Mouse (Mus musculus): ENCODE measurements around the gene Rpl11. TPM values are rescaled to one million over a fixed set of nuclear protein-coding genes. Genes with fewer than 3 reads are reported as not detected.
A peak's percentile ranks its signal among the peaks of the same experiment; 100 is the strongest.

Rpl11 gene
- polyA plus RNA-seq, 1 experiment from 2014 or later, result 313 TPM

DNA sequence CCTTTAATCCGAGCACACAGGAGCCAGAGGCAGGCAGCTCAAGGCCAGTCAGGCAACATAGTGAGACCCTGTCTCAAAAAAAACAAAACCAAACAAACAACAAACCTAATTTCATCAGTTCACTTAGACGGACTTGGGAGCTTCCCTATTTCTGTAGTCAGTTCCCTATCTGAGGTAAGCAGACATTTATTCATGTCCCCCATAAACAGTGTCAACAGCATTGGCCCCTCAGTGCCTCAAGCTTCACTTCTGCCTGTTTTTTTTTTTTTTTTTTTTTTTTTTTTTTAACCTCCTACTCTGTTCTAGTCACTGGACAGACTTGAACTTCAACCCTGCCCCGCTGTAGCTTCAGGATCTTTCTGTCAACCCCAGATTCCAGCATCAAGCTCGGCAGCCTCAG is 18.1 kb downstream of the Rpl11 start:
- Histone ChIP-seq H3K4me1 (replicated peaks) (peaks cover 13% of the 10 kb centered on the region), H3K9ac (no peak overlapping the region), H3K36me3 (peaks cover 5% of the 10 kb centered on the region; the same call in 1 of the 2 replicates), H3K27me3 (no peaks in the 10 kb centered on the region), H3K4me3 (no peak overlapping the region), H3K4me2 (no peak overlapping the region), H3K27ac (replicated peaks) (no peak overlapping the region), H3K9me3 (no peaks in the 10 kb centered on the region)
- no peak for ATAC-seq (ENCODE audit: low read depth)
- 88% methylated on average over 4 of the region's 4 CpGs for WGBS

- no peak for ATAC-seq (ENCODE audit: low read depth)
- H3K27me3 ChIP-seq, result no peaks in the 10 kb centered on the region
- WGBS, result 75% methylated on average over 1 of the region's 1 CpGs
Observed at GRCm38 (mm10) chr4:136033231-136033630, 20.0 kb downstream of the Rpl11 start.

GRCm38 (mm10) chr4:136030968-136031909 is 22.0 kb downstream of the Rpl11 start:
- Histone ChIP-seq H3K9ac (peak overlapping the region; percentile 50), H3K27me3 (no peaks in the 10 kb centered on the region), H3K4me1 (replicated peaks) (peaks cover 13% of the 10 kb centered on the region), H3K9me3 (no peaks in the 10 kb centered on the region), H3K4me2 (no peak overlapping the region), H3K27ac (replicated peaks) (peak overlapping the region; percentile 46), H3K4me3 (no peak overlapping the region), H3K36me3 (no peaks in the 10 kb centered on the region)
- 4% methylated on average over 8 of the region's 8 CpGs for WGBS
- peak; percentile 43; the same call in 1 of the 2 replicates for ATAC-seq (ENCODE audit: low read depth)

More at GRCm38 (mm10) chr4:136033231-136033630, 20.0 kb downstream of the Rpl11 start:
- H3K9ac ChIP-seq, result no peak overlapping the region
- no peak overlapping the region for H3K4me2 ChIP-seq
- H3K4me3 ChIP-seq, result no peak overlapping the region
- H3K27ac ChIP-seq (replicated peaks), result no peak overlapping the region
- H3K36me3 ChIP-seq, result peaks cover 5% of the 10 kb centered on the region; the same call in 1 of the 2 replicates
- peaks cover 13% of the 10 kb centered on the region for H3K4me1 ChIP-seq (replicated peaks)
- no peaks in the 10 kb centered on the region for H3K9me3 ChIP-seq

DNA sequence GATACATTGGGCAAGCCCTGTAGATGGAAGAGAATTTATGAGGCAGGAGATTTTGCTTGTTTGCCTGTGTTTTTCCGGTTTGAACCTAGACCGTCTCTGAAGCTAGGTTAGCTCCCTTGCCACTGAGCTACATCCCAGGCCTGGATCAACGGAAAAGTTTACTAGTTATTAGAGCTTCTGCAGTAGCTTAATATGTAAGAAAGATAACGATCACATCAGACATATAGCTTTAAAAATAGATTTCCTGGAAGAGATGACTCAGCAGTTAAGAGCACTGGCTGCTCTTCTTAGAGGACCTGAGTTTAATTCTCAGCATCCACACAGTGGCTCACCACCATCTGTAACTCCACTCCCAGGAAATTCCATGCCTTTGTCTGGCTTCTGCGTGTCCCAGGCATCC is 24.5 kb downstream of the Rpl11 start:
- no peak overlapping the region for H3K4me2 ChIP-seq
- 82% methylated on average over 5 of the region's 5 CpGs for WGBS
- H3K4me1 ChIP-seq (replicated peaks), result peaks cover 13% of the 10 kb centered on the region

DNA sequence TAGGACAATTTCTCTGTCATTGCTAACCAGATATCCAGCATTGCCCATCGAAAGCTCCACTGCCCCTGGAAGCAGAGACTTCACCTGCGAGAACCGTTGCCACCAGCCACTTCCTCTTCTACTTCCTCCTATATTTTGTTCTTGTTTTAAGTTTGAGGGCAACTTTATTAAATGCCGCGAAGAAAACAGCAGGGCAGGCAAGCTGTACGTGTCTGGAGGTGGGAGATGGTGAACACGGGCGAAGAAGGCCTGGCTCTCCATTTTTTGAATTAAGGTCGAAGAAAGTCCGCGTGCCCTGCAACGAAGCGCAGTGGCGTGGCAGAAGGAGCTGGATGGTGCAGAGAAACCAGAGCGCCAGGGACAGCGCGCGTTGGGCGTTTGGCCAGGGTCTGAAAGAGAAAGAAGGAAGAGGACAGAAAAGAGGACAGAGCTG is 25.1 kb downstream of the Rpl11 start:
- Histone ChIP-seq H3K27ac (replicated peaks) (no peak overlapping the region), H3K9me3 (no peaks in the 10 kb centered on the region), H3K4me2 (no peak overlapping the region), H3K4me3 (no peak overlapping the region), H3K4me1 (replicated peaks) (peaks cover 13% of the 10 kb centered on the region), H3K36me3 (no peaks in the 10 kb centered on the region), H3K9ac (no peak overlapping the region), H3K27me3 (no peaks in the 10 kb centered on the region)
- ATAC-seq (ENCODE audit: low read depth), result no peak
- WGBS, result 84% methylated on average over 19 of the region's 19 CpGs

More for the DNA sequence above, 24.5 kb downstream of the Rpl11 start:
- Histone ChIP-seq H3K9me3 (no peaks in the 10 kb centered on the region), H3K27me3 (no peaks in the 10 kb centered on the region), H3K4me3 (no peak overlapping the region), H3K9ac (no peak overlapping the region), H3K36me3 (no peaks in the 10 kb centered on the region), H3K27ac (replicated peaks) (no peak overlapping the region)
- no peak for ATAC-seq (ENCODE audit: low read depth)

- Histone ChIP-seq H3K4me3 (no peak overlapping the region), H3K4me1 (replicated peaks) (peaks cover 13% of the 10 kb centered on the region), H3K4me2 (no peak overlapping the region), H3K9ac (no peak overlapping the region), H3K27ac (replicated peaks) (no peak overlapping the region), H3K9me3 (no peaks in the 10 kb centered on the region), H3K36me3 (no peaks in the 10 kb centered on the region), H3K27me3 (no peaks in the 10 kb centered on the region)
- 86% methylated on average over 8 of the region's 8 CpGs for WGBS
- no peak for ATAC-seq (ENCODE audit: low read depth)
Observed at GRCm38 (mm10) chr4:136027416-136028131, 25.7 kb downstream of the Rpl11 start.

DNA sequence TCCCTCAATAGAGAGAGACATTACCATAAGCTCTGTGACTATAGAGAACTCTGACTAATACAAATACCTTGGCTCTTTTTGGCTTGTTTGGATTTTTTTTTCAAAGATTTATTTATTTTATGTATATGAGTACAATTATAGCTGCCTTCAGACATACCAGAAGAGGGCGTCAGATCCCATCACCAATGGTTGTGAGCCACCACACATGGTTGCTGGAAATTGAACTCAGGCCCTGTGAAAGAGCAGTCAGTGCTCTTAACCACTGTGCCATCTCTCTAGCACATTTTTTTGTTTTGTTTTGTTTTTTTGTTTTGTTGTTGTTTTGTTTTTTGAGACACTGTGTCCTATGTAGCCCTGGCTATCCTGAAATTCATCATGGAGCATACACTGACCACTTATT is 27.9 kb downstream of the Rpl11 start:
- ATAC-seq (ENCODE audit: low read depth), result no peak
- H3K9ac ChIP-seq, result no peak overlapping the region
- H3K4me2 ChIP-seq, result no peak overlapping the region
- H3K4me3 ChIP-seq, result no peak overlapping the region
- no peak overlapping the region for H3K27ac ChIP-seq (replicated peaks)
- H3K27me3 ChIP-seq, result no peaks in the 10 kb centered on the region
- H3K4me1 ChIP-seq (replicated peaks), result peaks cover 6% of the 10 kb centered on the region
- H3K9me3 ChIP-seq, result no peaks in the 10 kb centered on the region
- 74% methylated on average over 1 of the region's 1 CpGs for WGBS
- H3K36me3 ChIP-seq, result no peaks in the 10 kb centered on the region

DNA sequence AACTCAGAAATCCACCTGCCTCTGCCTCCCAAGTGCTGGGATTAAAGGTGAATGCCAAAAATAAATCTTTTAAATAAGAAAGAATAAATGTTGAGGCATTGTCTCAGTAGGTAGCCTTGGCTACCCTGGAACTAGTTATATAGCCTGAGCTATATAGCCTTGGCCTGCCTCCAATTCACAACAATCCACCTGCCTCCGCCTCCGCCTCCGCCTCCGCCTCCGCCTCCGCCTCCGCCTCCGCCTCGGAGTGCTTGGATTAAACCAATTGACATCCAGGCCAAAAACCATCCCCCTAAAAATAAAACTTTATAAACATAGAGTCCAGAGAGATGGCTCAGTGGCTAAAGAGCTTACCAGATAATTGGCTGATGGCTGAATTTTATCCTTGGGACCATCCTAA is 30.3 kb downstream of the Rpl11 start:
- Histone ChIP-seq H3K36me3 (no peaks in the 10 kb centered on the region), H3K27me3 (no peaks in the 10 kb centered on the region), H3K9ac (no peak overlapping the region), H3K9me3 (no peaks in the 10 kb centered on the region), H3K4me2 (no peak overlapping the region), H3K27ac (replicated peaks) (no peak overlapping the region), H3K4me1 (replicated peaks) (peaks cover 22% of the 10 kb centered on the region), H3K4me3 (no peak overlapping the region)
- no peak for ATAC-seq (ENCODE audit: low read depth)
- WGBS, result 95% methylated on average over 9 of the region's 9 CpGs

DNA sequence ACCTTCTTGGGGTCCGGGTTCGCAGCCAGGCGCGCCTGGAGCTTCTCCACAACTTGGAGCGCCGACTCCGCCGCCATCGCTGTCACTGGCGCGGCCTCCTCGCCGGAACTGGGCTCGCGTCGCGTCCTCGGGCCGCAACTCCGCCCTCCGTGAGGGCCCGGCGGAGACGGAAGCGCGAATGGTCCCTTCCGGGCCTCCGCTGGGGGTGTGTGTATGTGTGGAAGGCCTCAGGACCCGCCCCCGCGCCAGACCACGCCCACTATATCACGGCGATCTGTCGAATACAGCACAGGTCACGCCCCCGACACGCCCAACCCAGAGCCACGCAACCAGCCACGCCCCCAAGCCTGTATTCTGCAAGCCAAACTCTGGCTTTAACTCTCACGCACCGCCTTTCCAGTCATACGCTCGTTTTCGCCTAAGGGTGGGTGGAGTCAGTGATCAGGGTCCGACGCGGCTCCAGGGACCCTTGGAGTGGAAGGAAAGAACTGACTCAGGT is 31.6 kb downstream of the Rpl11 start, which contains the start of gene Eloa:
Gene Eloa (minus strand): TSS at position 215 of the 499 bp plus-strand sequence.
- Histone ChIP-seq H3K27me3 (no peaks in the 10 kb centered on the region), H3K4me2 (peak within 1 kb of the TSS; percentile 80), H3K36me3 (no peaks in the 10 kb centered on the region), H3K4me1 (replicated peaks) (peaks cover 22% of the 10 kb centered on the region), H3K27ac (replicated peaks) (peak within 1 kb of the TSS; percentile 90), H3K9me3 (no peaks in the 10 kb centered on the region), H3K9ac (peak within 1 kb of the TSS; percentile 98), H3K4me3 (peak within 1 kb of the TSS; percentile 99)
- under 1% methylated on average over 47 of the region's 48 CpGs for WGBS
- peak; percentile 98 for ATAC-seq (ENCODE audit: low read depth)

DNA sequence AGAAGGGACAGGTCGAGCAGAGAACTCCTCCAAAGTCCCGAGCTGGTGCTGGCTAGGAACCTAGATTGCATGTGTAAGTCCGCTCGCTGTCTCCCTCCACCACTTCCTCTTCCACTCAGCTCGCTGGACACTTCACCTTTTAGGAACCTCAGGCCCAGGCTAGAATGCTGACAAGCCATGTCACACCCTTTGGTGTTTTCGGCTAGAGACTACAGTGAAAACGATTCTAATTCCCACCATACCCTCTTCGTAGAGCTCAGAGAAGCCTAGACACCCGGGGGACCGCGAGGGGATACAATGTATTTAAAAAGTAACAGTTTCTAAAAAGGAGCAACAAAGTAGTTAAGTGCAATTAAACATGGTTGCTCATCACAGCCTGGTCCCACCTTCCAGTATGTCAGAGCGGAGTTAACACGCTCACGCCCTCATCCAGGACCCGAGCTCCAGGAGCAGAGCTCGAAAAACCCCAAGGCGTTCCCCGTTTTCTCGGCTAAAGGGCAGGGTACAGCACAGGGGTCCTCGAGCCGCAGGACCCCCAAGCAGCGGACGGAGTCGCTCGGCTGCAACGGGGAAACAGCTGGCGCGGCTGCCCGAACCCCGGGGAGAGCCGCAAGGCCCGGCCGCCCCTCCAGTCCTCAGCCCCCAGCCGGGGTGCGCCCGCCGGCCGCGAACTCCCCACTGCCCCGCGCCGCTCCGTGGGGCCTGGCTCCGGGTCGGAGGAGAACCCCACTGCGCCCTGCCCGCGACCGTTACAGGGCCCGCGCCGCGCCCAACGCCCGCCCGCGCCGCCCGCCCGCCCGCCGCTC is 32.3 kb downstream of the Rpl11 start:
- Histone ChIP-seq H3K4me1 (replicated peaks) (peaks cover 22% of the 10 kb centered on the region), H3K9me3 (no peaks in the 10 kb centered on the region), H3K4me3 (peak overlapping the region; percentile 99), H3K4me2 (peak overlapping the region; percentile 80), H3K36me3 (no peaks in the 10 kb centered on the region), H3K27ac (replicated peaks) (peak overlapping the region; percentile 90), H3K9ac (peak overlapping the region; percentile 98), H3K27me3 (no peaks in the 10 kb centered on the region)
- WGBS, result under 1% methylated on average over 47 of the region's 62 CpGs
- peak; percentile 83 for ATAC-seq (ENCODE audit: low read depth)

- ATAC-seq (ENCODE audit: low read depth), result no peak
- Histone ChIP-seq H3K4me3 (no peak overlapping the region), H3K36me3 (peaks cover 28% of the 10 kb centered on the region), H3K27me3 (no peaks in the 10 kb centered on the region), H3K4me2 (no peak overlapping the region), H3K4me1 (replicated peaks) (peaks cover 22% of the 10 kb centered on the region), H3K9me3 (no peaks in the 10 kb centered on the region), H3K27ac (replicated peaks) (no peak overlapping the region), H3K9ac (no peak overlapping the region)
- 80% methylated on average over 3 of the region's 3 CpGs for WGBS
Observed at GRCm38 (mm10) chr4:136016059-136016602, 37.1 kb downstream of the Rpl11 start.

Measured in neural tube, embryonic 13.5 days (tissue).